Mouse (Mus musculus) embryonic facial prominence, embryonic 14.5 days (tissue): ENCODE results near the gene Nkg7. TPM values are rescaled to one million over a fixed set of nuclear protein-coding genes. Genes with fewer than 3 reads are reported as not detected.

Source experiments
- ATAC-seq: fragments of 200-750 bp; cut with Nextera tagmentation; 2 replicates; pipeline ENCODE4 v1.8.0; 2017; ENCODE audit warnings: low read depth, moderate number of reproducible peaks, moderate TSS enrichment
- DNase-seq: peaks from one replicate; pipeline ENCODE4 v3.0.0-alpha.2; 2015; ENCODE audit warnings: low spot score
- H3K27ac ChIP-seq: fragments of 300-500 bp; sonication (generic); replicated peaks from 2 replicates; pipeline ENCODE4 v1.5.1; 2014; ENCODE audit warnings: low read depth, mild to moderate bottlenecking, low read length, moderate library complexity
- H3K27me3 ChIP-seq: fragments of 300-500 bp; sonication (generic); replicated peaks from 2 replicates; pipeline ENCODE4 v1.6.1; 2014; ENCODE audit warnings: low read length; ENCODE audit not compliant: control insufficient read depth, insufficient read depth
- H3K36me3 ChIP-seq: fragments of 300-500 bp; sonication (generic); 2 replicates; pipeline ENCODE4 v1.6.1; 2014; ENCODE audit warnings: low read length, mixed read lengths; ENCODE audit not compliant: control insufficient read depth, insufficient read depth
- H3K4me1 ChIP-seq: fragments of 300-500 bp; sonication (generic); 2 replicates; pipeline ENCODE4 v1.6.1; 2014; ENCODE audit warnings: antibody characterized with exemption, low read length; ENCODE audit not compliant: control insufficient read depth, insufficient read depth
- H3K4me2 ChIP-seq: fragments of 300-500 bp; sonication (generic); 2 replicates; pipeline ENCODE4 v1.6.1; 2014; ENCODE audit warnings: low read depth, mild to moderate bottlenecking, low read length, moderate library complexity, mixed read lengths
- H3K4me3 ChIP-seq: fragments of 300-500 bp; sonication (generic); 2 replicates; pipeline ENCODE4 v1.5.1; 2014; ENCODE audit warnings: low read depth, mild to moderate bottlenecking, low read length
- H3K9ac ChIP-seq: fragments of 300-500 bp; sonication (generic); 2 replicates; pipeline ENCODE4 v1.6.1; 2014; ENCODE audit warnings: low read depth, mild to moderate bottlenecking, low read length, moderate library complexity, mixed read lengths
- H3K9me3 ChIP-seq: fragments of 300-500 bp; sonication (generic); 2 replicates; pipeline ENCODE4 v1.6.1; 2016; ENCODE audit warnings: low read length; ENCODE audit not compliant: control insufficient read depth
- WGBS: fragments of 180-500 bp; shearing (Covaris S2); extraction: QIAGEN DNeasy Blood & Tissue Kit; methylation state at CpG from one replicate; pipeline ENCODE4 v1.1.7; 2014; 5-methylcytosine and 5-hydroxymethylcytosine counted together
- polyA plus RNA-seq: library from polyadenylated mRNA; unstranded; fragments of >200 nt; fragmentation: Nextera tagmentation; extraction: Ambion mirVana; gene quantifications from 2 replicates; pipeline ENCODE4 v1.2.1, GENCODE M21; 2014

Gene Nkg7
- polyA plus RNA-seq, 1 experiment from 2014 or later: 1.8 TPM

DNA sequence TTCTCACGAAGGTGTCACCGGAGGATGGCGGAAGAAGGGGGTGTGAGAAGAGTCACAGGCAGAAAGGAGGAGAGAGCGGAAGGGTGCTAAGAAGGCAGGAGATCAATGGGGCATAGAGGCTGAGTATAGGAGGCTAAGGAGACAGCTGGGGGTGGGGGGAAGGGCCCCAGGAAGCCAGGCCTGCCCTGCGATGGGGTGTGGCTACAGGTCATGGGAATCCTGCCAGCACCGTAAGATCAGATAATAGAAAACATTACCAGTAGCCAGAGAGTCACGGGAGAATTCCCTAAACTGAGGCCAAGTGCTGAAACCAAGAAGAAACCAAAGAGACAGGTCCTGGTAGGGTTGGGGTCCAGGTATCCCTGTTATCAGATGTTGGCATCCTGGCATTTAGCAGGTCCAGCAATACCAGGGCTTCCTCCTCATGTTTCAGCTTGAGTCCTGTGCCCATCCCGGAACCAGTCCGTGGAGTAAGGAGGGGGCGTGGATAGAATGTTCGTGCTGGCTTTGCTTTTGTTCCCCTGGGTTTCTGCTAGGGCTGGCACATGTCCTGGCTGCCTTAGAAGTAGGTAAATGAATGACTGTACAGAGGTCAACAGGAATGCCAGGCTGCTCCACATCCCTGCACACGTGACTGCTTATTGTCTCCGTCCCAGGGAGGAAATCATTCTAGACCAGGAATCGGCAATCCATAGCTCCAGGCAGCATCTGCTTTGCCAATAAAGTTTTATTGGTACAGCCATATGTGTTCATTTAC lies 16.9 kb downstream of the Nkg7 start:
- Histone ChIP-seq H3K4me2 (no peak overlapping the region), H3K27ac (no peak overlapping the region), H3K9ac (no peak overlapping the region), H3K9me3 (no peaks in the 10 kb centered on the region), H3K27me3 (no peaks in the 10 kb centered on the region), H3K36me3 (peaks cover 55% of the 10 kb centered on the region), H3K4me1 (no peaks in the 10 kb centered on the region), H3K4me3 (no peak overlapping the region)
- peak; percentile 38; the same call in 1 of the 2 replicates for ATAC-seq
- DNase-seq: no peak
- 76% methylated on average over 14 of the region's 14 CpGs for WGBS

DNA sequence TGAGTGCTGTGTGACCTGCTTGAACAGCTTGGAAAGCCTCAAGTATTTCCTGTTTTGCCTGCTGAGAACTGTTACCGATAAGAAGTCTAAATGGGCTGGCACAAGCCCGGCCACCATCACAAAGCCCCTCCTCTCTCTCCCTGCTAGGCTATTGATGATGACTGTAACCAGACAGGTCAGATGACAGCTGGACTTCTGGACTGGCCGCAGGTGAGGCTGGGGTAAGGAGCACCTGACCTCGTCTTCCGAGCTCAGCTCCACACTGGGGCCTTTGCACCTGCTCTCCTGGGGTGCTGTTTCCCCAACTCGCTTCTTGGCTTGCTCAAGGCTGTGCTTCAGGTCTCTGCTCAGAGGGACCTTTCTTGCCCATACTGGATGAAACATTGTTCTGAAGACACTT lies 17.5 kb downstream of the Nkg7 start:
- DNase-seq: no peak
- Histone ChIP-seq H3K4me2 (no peak overlapping the region), H3K36me3 (peaks cover 55% of the 10 kb centered on the region), H3K9ac (no peak overlapping the region), H3K9me3 (no peaks in the 10 kb centered on the region), H3K27me3 (no peaks in the 10 kb centered on the region), H3K4me1 (no peaks in the 10 kb centered on the region), H3K27ac (no peak overlapping the region), H3K4me3 (no peak overlapping the region)
- no peak for ATAC-seq
- 76% methylated on average over 6 of the region's 6 CpGs for WGBS

GRCm38 (mm10) chr7:43462851-43463250 lies 26.0 kb downstream of the Nkg7 start, which contains the start of gene Vsig10l:
Gene Vsig10l (plus strand): TSS chr7:43463151.
- Histone ChIP-seq H3K4me3 (no peak within 1 kb of the TSS), H3K9me3 (no peaks in the 10 kb centered on the region), H3K36me3 (0 out of 2 replicates have a peak, but pooled peaks cover under 1% of the 10 kb centered on the region), H3K27ac (no peak within 1 kb of the TSS), H3K9ac (no peak within 1 kb of the TSS), H3K4me2 (no peak within 1 kb of the TSS), H3K27me3 (peaks cover 11% of the 10 kb centered on the region), H3K4me1 (no peaks in the 10 kb centered on the region)
- 64% methylated on average over 3 of the region's 4 CpGs for WGBS
- ATAC-seq (no peak), DNase-seq (no peak)

GRCm38 (mm10) chr7:43463976-43464375 lies 27.1 kb downstream of the Nkg7 start:
- Histone ChIP-seq H3K4me1 (no peaks in the 10 kb centered on the region), H3K4me2 (no peak overlapping the region), H3K9me3 (no peaks in the 10 kb centered on the region), H3K4me3 (no peak overlapping the region), H3K27me3 (peaks cover 11% of the 10 kb centered on the region), H3K36me3 (no peaks in the 10 kb centered on the region), H3K9ac (no peak overlapping the region), H3K27ac (no peak overlapping the region)
- ATAC-seq (no peak), DNase-seq (no peak)
- 84% methylated on average over 7 of the region's 7 CpGs for WGBS

DNA sequence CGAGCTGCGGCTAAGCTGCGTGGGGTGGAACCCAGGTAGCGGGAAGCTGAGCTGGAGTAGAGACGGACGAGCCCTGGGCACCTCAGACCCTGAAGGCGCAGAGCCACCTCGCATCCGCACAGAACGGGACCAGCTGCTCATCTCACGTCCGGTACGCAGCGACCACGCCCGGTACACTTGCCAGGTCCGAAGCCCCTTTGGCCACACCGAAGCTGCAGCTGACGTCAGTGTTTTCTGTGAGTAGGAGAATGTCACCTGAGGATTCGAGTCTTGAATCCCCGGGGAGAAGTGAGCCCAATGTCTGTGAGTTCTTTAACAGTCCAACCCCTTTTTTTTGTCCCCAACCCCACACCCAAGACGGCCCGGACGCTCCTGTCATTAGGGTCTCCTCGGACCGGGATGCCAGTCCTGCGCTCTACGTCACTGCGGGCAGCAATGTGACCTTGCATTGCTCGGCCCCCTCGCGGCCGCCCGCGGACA lies 28.0 kb downstream of the Nkg7 start:
- Histone ChIP-seq H3K36me3 (no peaks in the 10 kb centered on the region), H3K9ac (peak overlapping the region; percentile 61), H3K27me3 (peaks cover 11% of the 10 kb centered on the region), H3K27ac (no peak overlapping the region), H3K4me3 (peak overlapping the region; percentile 50), H3K9me3 (no peaks in the 10 kb centered on the region), H3K4me2 (peak overlapping the region; percentile 90), H3K4me1 (no peaks in the 10 kb centered on the region)
- peak; percentile 34 for DNase-seq
- no peak for ATAC-seq
- 6% methylated on average over 28 of the region's 35 CpGs for WGBS

DNA sequence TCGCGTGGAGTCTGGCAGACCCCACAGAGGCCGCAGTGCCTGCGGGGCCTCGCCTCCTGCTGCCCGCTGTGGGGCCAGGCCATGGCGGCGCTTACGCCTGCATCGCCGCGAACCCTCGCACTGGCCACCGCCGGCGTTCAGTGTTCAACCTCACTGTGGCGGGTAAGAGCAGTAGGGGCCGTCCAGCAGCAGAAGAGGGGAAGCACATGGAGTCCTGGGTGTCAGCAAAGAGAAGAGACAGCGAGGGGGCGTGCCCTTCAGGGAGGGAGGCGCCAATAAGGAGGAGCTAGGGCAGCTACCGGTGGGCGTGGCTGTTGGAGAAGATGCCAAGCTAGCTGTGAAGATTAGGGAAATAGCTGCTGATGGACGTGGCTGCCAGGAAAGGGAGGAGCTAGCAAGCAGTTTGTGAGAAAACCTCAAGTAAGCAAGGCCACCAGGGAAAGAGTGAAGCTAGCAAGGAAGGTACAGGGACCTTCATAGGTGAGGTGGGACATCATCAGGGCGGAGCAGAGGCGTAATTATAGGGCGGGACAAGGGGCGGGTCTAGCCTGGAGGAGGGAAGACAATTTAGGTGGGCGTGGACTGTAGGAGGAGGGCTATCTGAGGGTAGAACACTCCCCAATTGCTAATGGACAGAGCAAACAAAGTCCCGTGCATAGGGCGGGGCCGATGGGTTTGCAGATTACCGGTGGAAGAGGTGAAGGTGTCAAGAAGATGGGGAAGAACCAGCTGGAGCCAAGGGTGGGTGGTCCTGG lies 28.6 kb downstream of the Nkg7 start:
- Histone ChIP-seq H3K9ac (peak overlapping the region; percentile 61), H3K27me3 (peaks cover 11% of the 10 kb centered on the region), H3K36me3 (no peaks in the 10 kb centered on the region), H3K4me3 (peak overlapping the region; percentile 50), H3K9me3 (no peaks in the 10 kb centered on the region), H3K4me2 (peak overlapping the region; percentile 90), H3K4me1 (no peaks in the 10 kb centered on the region), H3K27ac (no peak overlapping the region)
- ATAC-seq: peak; percentile 88
- DNase-seq: peak; percentile 95
- WGBS: under 1% methylated on average over 33 of the region's 33 CpGs

GRCm38 (mm10) chr7:43466099-43466694 lies 29.3 kb downstream of the Nkg7 start:
- H3K36me3 ChIP-seq: no peaks in the 10 kb centered on the region
- peak overlapping the region; percentile 55 for H3K9ac ChIP-seq
- H3K4me3 ChIP-seq: peak overlapping the region; percentile 50
- H3K4me2 ChIP-seq: peak overlapping the region; percentile 90
- H3K9me3 ChIP-seq: no peaks in the 10 kb centered on the region
- ATAC-seq: peak; percentile 74
- peak; percentile 87 for DNase-seq
- H3K4me1 ChIP-seq: no peaks in the 10 kb centered on the region
- peaks cover 11% of the 10 kb centered on the region for H3K27me3 ChIP-seq
- WGBS: under 1% methylated on average over 27 of the region's 33 CpGs
- no peak overlapping the region for H3K27ac ChIP-seq

GRCm38 (mm10) chr7:43470373-43470772 lies 33.5 kb downstream of the Nkg7 start:
- Histone ChIP-seq H3K4me2 (no peak overlapping the region), H3K4me1 (no peaks in the 10 kb centered on the region), H3K9me3 (no peaks in the 10 kb centered on the region), H3K4me3 (no peak overlapping the region), H3K36me3 (no peaks in the 10 kb centered on the region), H3K27ac (no peak overlapping the region), H3K27me3 (peaks cover under 1% of the 10 kb centered on the region; the same call in 1 of the 2 replicates), H3K9ac (no peak overlapping the region)
- ATAC-seq: no peak
- WGBS: 38% methylated on average over 8 of the region's 8 CpGs
- no peak for DNase-seq
